Mouse (Mus musculus) thymus, adult 2 months (tissue): ENCODE results near the gene Il9r.

ENCODE experiments used
- CTCF ChIP-seq: fragments of 200-500 bp; IDR thresholded peaks from 2 replicates; pipeline ENCODE4 v1.5.1; 2012; ENCODE audit warnings: mild to moderate bottlenecking, control low read depth, low read length, moderate library complexity, borderline replicate concordance; ENCODE audit not compliant: control insufficient read depth, poor library complexity, insufficient read depth; ENCODE audit errors: extremely low read depth
- POLR2A ChIP-seq: fragments of 200-500 bp; IDR thresholded peaks from 2 replicates; pipeline ENCODE4 v1.6.1; 2012; ENCODE audit warnings: mild to moderate bottlenecking, low read length, control low read depth, moderate library complexity; ENCODE audit not compliant: control insufficient read depth, poor library complexity, insufficient read depth; ENCODE audit errors: extremely low read depth

GRCm38 (mm10) chr11:32233895-32234294 lies 33.8 kb upstream of the Il9r start:
- TF ChIP-seq POLR2A (no peak), CTCF (no peak)
